Mouse (Mus musculus) gastrocnemius, postnatal 14 days (tissue): ENCODE data around the gene Hsd17b3. TPM values are rescaled to one million over a fixed set of nuclear protein-coding genes. Genes with fewer than 3 reads are reported as not detected.
A peak's percentile ranks its signal among the peaks of the same experiment; 100 is the strongest.

Experiments used
- DNase-seq: peaks from one replicate; pipeline ENCODE4 v3.0.0; 2021; ENCODE audit warnings: mixed read lengths
- intact Hi-C: fragments of 180-260 bp; cut with DNase I; formaldehyde crosslinking; loops from one replicate; pipeline ENCODE4 v1.15.1; 2025; ENCODE audit warnings: low total_unique reads
- total RNA-seq, 2 experiments: library from RNA; stranded (reverse); gene quantifications; 2 replicates each; pipeline ENCODE4 v1.2.3; 2021

Gene Hsd17b3
- total RNA-seq, 2 experiments from 2014 or later, result not detected

GRCm38 (mm10) chr13:64033181-64033580 lies 55.8 kb downstream of the Hsd17b3 start:
- intact Hi-C loops, result loop anchor here (10.0 kb wide), 2 partner anchors 328 to 458 kb away; partner anchors contain the start of gene Ptch1
- no peak for DNase-seq

- intact Hi-C loops, result loop anchor here (10.0 kb wide), 2 partner anchors 326 to 456 kb away; partner anchors contain the start of gene Ptch1
Measured at GRCm38 (mm10) chr13:64031254-64031653, 57.8 kb downstream of the Hsd17b3 start.

GRCm38 (mm10) chr13:64030792-64031191 lies 58.2 kb downstream of the Hsd17b3 start:
- no peak for DNase-seq
- intact Hi-C loops, result loop anchor here (10.0 kb wide), 2 partner anchors 326 to 456 kb away; partner anchors contain the start of gene Ptch1

More at GRCm38 (mm10) chr13:64031254-64031653, 57.8 kb downstream of the Hsd17b3 start:
- no peak for DNase-seq

GRCm38 (mm10) chr13:64024803-64025202 lies 64.2 kb downstream of the Hsd17b3 start:
- intact Hi-C loops, result no loop called here
- no peak for DNase-seq

- DNase-seq, result no peak
- intact Hi-C loops, result no loop called here
Measured at GRCm38 (mm10) chr13:64022786-64023468, 66.1 kb downstream of the Hsd17b3 start.

GRCm38 (mm10) chr13:64020902-64021311 lies 68.1 kb downstream of the Hsd17b3 start:
- DNase-seq, result peak; percentile 56
- intact Hi-C loops, result no loop called here

GRCm38 (mm10) chr13:64018586-64019141 lies 70.4 kb downstream of the Hsd17b3 start:
- intact Hi-C loops, result no loop called here
- DNase-seq, result peak; percentile 37

GRCm38 (mm10) chr13:64016048-64016447 lies 73.0 kb downstream of the Hsd17b3 start:
- intact Hi-C loops, result no loop called here

GRCm38 (mm10) chr13:64011157-64011556 lies 77.9 kb downstream of the Hsd17b3 start:
- no peak for DNase-seq
- intact Hi-C loops, result no loop called here

More at GRCm38 (mm10) chr13:64016048-64016447, 73.0 kb downstream of the Hsd17b3 start:
- no peak for DNase-seq

Other genes starting within 250 kb of the Hsd17b3 start
- gene Slc35d2, start 40.1 kb upstream of the Hsd17b3 start, total RNA-seq, result 1 to 10 TPM; 1.5 to 1.6 TPM
- gene Zfp367, start 64.0 kb upstream of the Hsd17b3 start, total RNA-seq, result 10 to 100 TPM; 10.9 to 12.9 TPM
- 10 to 100 TPM; 19.6 to 24.4 TPM for gene Habp4, start 72.6 kb upstream of the Hsd17b3 start, total RNA-seq
- gene Cdc14b, start 186.1 kb upstream of the Hsd17b3 start, total RNA-seq, result 1 to 10 TPM; 4.0 to 4.4 TPM
- 10 to 100 TPM; 27.8 to 31.9 TPM for gene Aaed1, start 223.5 kb upstream of the Hsd17b3 start, total RNA-seq